Mouse (Mus musculus): ENCODE measurements around the gene Abcc2. TPM values are rescaled to one million over a fixed set of nuclear protein-coding genes. Genes with fewer than 3 reads are reported as not detected.

Abcc2 gene
- polyA plus RNA-seq, 1 experiment from 2014 or later: 37.7 TPM

- Histone ChIP-seq H3K36me3 (replicated peaks; ENCODE audit: insufficient read depth, low read length) (peaks cover 17% of the 10 kb centered on the region), H3K27ac (ENCODE audit: low read depth) (peak within 1 kb of the TSS; percentile 97), H3K9me3 (ENCODE audit: low read length) (no peaks in the 10 kb centered on the region), H3K4me1 (ENCODE audit: insufficient read depth) (peaks cover 4% of the 10 kb centered on the region), H3K27me3 (ENCODE audit: insufficient read depth, low read length) (no peaks in the 10 kb centered on the region), H3K9ac (replicated peaks) (peak within 1 kb of the TSS; percentile 85), H3K4me3 (ENCODE audit: low read depth, low read length) (peak within 1 kb of the TSS; percentile 65), H3K4me2 (ENCODE audit: low read depth, low read length) (peak within 1 kb of the TSS; percentile 76)
- WGBS (ENCODE audit: insufficient replicate concordance): under 1% methylated on average over 51 of the region's 62 CpGs
- TF ChIP-seq EP300 (IDR thresholded peaks at IDR 0.05; ENCODE audit: low read depth) (peak; percentile 29; the same call in 1 of the 2 replicates), CTCF (IDR thresholded peaks at IDR 0.05; ENCODE audit: low read depth) (peak; percentile 56)
- DNase-seq (peak; percentile 98), ATAC-seq (peak; percentile 96)
Observed at GRCm38 (mm10) chr19:43752489-43753225, 29.3 kb upstream of the Abcc2 start, which contains the start of the genes Cutc and Cox15. Gene Cutc, plus strand, starts transcription at chr19:43752996. Gene Cox15, minus strand, starts transcription at chr19:43753000.

- Histone ChIP-seq H3K4me2 (ENCODE audit: low read depth, low read length) (peak overlapping the region; percentile 76), H3K27ac (ENCODE audit: low read depth) (peak overlapping the region; percentile 97), H3K9me3 (ENCODE audit: low read length) (no peaks in the 10 kb centered on the region), H3K4me1 (ENCODE audit: insufficient read depth) (peaks cover 4% of the 10 kb centered on the region), H3K9ac (replicated peaks) (peak overlapping the region; percentile 85), H3K27me3 (ENCODE audit: insufficient read depth, low read length) (no peaks in the 10 kb centered on the region), H3K36me3 (replicated peaks; ENCODE audit: insufficient read depth, low read length) (peaks cover 11% of the 10 kb centered on the region), H3K4me3 (ENCODE audit: low read depth, low read length) (peak overlapping the region; percentile 65)
- peak; percentile 54; the same call in 1 of the 2 replicates for TF ChIP-seq EP300 (IDR thresholded peaks at IDR 0.05; ENCODE audit: low read depth)
- TF ChIP-seq CTCF (IDR thresholded peaks at IDR 0.05; ENCODE audit: low read depth): peak; percentile 96
- DNase-seq: peak; percentile 93
- peak; percentile 89 for ATAC-seq
- 1% methylated on average over 24 of the region's 24 CpGs for WGBS (ENCODE audit: insufficient replicate concordance)
Observed at GRCm38 (mm10) chr19:43753226-43753835, 28.7 kb upstream of the Abcc2 start.

GRCm38 (mm10) chr19:43754237-43754636 is 27.8 kb upstream of the Abcc2 start:
- Histone ChIP-seq H3K4me1 (ENCODE audit: insufficient read depth) (peaks cover 4% of the 10 kb centered on the region), H3K9ac (replicated peaks) (no peak overlapping the region), H3K4me3 (ENCODE audit: low read depth, low read length) (no peak overlapping the region), H3K4me2 (ENCODE audit: low read depth, low read length) (no peak overlapping the region), H3K36me3 (replicated peaks; ENCODE audit: insufficient read depth, low read length) (peaks cover 2% of the 10 kb centered on the region), H3K9me3 (ENCODE audit: low read length) (no peaks in the 10 kb centered on the region), H3K27ac (ENCODE audit: low read depth) (no peak overlapping the region), H3K27me3 (ENCODE audit: insufficient read depth, low read length) (no peaks in the 10 kb centered on the region)
- TF ChIP-seq CTCF (IDR thresholded peaks at IDR 0.05; ENCODE audit: low read depth): no peak
- TF ChIP-seq EP300 (IDR thresholded peaks at IDR 0.05; ENCODE audit: low read depth): no peak
- 64% methylated on average over 2 of the region's 2 CpGs for WGBS (ENCODE audit: insufficient replicate concordance)
- no peak for ATAC-seq
- no peak for DNase-seq

GRCm38 (mm10) chr19:43754872-43755271 is 27.1 kb upstream of the Abcc2 start:
- WGBS (ENCODE audit: insufficient replicate concordance): 72% methylated on average over 2 of the region's 2 CpGs
- Histone ChIP-seq H3K27me3 (ENCODE audit: insufficient read depth, low read length) (no peaks in the 10 kb centered on the region), H3K4me2 (ENCODE audit: low read depth, low read length) (no peak overlapping the region), H3K9ac (replicated peaks) (no peak overlapping the region), H3K9me3 (ENCODE audit: low read length) (no peaks in the 10 kb centered on the region), H3K27ac (ENCODE audit: low read depth) (no peak overlapping the region), H3K4me1 (ENCODE audit: insufficient read depth) (peaks cover 4% of the 10 kb centered on the region), H3K4me3 (ENCODE audit: low read depth, low read length) (no peak overlapping the region), H3K36me3 (replicated peaks; ENCODE audit: insufficient read depth, low read length) (peaks cover under 1% of the 10 kb centered on the region; the same call in 1 of the 2 replicates)
- TF ChIP-seq EP300 (IDR thresholded peaks at IDR 0.05; ENCODE audit: low read depth) (no peak), CTCF (IDR thresholded peaks at IDR 0.05; ENCODE audit: low read depth) (no peak)
- DNase-seq: no peak
- no peak for ATAC-seq

GRCm38 (mm10) chr19:43760504-43760903 is 21.5 kb upstream of the Abcc2 start:
- H3K4me2 ChIP-seq (ENCODE audit: low read depth, low read length): no peak overlapping the region
- H3K9me3 ChIP-seq (ENCODE audit: low read length): no peaks in the 10 kb centered on the region
- ATAC-seq (no peak), DNase-seq (peak; percentile 89)
- TF ChIP-seq EP300 (IDR thresholded peaks at IDR 0.05; ENCODE audit: low read depth): no peak
- TF ChIP-seq CTCF (IDR thresholded peaks at IDR 0.05; ENCODE audit: low read depth): peak; percentile 85
- H3K9ac ChIP-seq (replicated peaks): no peak overlapping the region
- no peaks in the 10 kb centered on the region for H3K27me3 ChIP-seq (ENCODE audit: insufficient read depth, low read length)
- 21% methylated on average over 6 of the region's 6 CpGs for WGBS (ENCODE audit: insufficient replicate concordance)
- no peak overlapping the region for H3K4me3 ChIP-seq (ENCODE audit: low read depth, low read length)
- no peak overlapping the region for H3K27ac ChIP-seq (ENCODE audit: low read depth)
- H3K4me1 ChIP-seq (ENCODE audit: insufficient read depth): no peaks in the 10 kb centered on the region
- no peaks in the 10 kb centered on the region; the same call in none of the 2 replicates for H3K36me3 ChIP-seq (replicated peaks; ENCODE audit: insufficient read depth, low read length)

GRCm38 (mm10) chr19:43761543-43762256 is 20.3 kb upstream of the Abcc2 start:
- H3K4me3 ChIP-seq (ENCODE audit: low read depth, low read length): no peak overlapping the region
- no peak overlapping the region for H3K9ac ChIP-seq (replicated peaks)
- H3K27ac ChIP-seq (ENCODE audit: low read depth): no peak overlapping the region
- TF ChIP-seq EP300 (IDR thresholded peaks at IDR 0.05; ENCODE audit: low read depth) (no peak), CTCF (IDR thresholded peaks at IDR 0.05; ENCODE audit: low read depth) (peak; percentile 49)
- DNase-seq (no peak), ATAC-seq (no peak)
- H3K4me2 ChIP-seq (ENCODE audit: low read depth, low read length): no peak overlapping the region
- H3K4me1 ChIP-seq (ENCODE audit: insufficient read depth): no peaks in the 10 kb centered on the region
- no peaks in the 10 kb centered on the region for H3K27me3 ChIP-seq (ENCODE audit: insufficient read depth, low read length)
- no peaks in the 10 kb centered on the region for H3K9me3 ChIP-seq (ENCODE audit: low read length)
- H3K36me3 ChIP-seq (replicated peaks; ENCODE audit: insufficient read depth, low read length): no peaks in the 10 kb centered on the region; the same call in none of the 2 replicates

Data from liver, postnatal 0 days (tissue).